Mouse (Mus musculus) common myeloid progenitor, adult 5-6 weeks (primary cell): ENCODE data around the gene Grin2b. TPM values are rescaled to one million over a fixed set of nuclear protein-coding genes. Genes with fewer than 3 reads are reported as not detected.
"Not testable (repeated sequence)": the region's sequence is repeated elsewhere in the genome, so short reads cannot be mapped to it uniquely, and the experiment has no call there.

Source experiments
- ATAC-seq: replicated peaks from 2 replicates; pipeline ENCODE4 v1.8.0; 2016; ENCODE audit warnings: low read depth, mild to moderate bottlenecking, moderate TSS enrichment, inconsistent platforms; ENCODE audit not compliant: poor library complexity, severe bottlenecking
- total RNA-seq: library from RNA; stranded (forward); fragments of 200-1000, 187-1606 nt; gene quantifications from 2 replicates; pipeline ENCODE4 v1.2.3, GENCODE M21; 2017

The Grin2b gene
- total RNA-seq, 1 experiment from 2014 or later, result not detected

DNA sequence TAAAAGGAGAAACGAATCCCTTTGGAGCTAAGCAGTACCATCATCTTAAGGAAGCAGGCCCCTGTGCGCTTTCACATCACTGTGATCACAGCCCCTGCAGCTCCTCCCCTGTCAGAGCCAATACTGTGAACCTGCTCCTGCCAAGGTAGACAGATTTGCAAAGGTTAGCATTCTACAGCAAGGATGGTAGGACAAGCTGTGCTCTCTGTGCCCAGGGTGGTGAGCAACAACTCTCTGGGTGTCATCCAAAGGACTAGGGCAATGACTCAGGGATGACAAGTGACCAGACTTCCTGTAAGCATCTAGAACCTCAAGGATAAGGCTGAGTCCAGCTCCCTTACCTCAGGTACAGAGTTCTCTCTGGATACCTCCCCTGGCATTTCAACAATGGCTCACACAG is 451.6 kb downstream of the Grin2b start:
- no peak for ATAC-seq

DNA sequence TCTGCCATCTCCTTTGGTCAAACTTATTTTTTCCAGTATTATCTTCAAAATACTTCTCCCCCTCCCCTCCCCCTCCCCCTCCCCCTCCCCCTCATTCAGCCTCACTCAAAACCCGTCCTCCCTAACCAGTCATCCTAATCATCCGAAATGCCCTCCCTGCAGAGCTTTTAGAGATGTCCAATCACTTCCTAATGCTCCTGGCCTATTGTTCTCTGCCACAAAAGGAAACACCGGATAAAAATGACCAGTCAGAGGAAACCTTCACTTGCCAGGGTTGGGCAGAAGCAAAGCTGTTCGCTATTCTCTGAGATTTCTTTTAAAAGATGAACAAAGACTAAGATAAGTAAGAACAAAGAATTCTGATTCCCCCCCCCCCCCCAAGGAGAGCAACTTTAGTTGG is 458.4 kb downstream of the Grin2b start:
- no peak for ATAC-seq

DNA sequence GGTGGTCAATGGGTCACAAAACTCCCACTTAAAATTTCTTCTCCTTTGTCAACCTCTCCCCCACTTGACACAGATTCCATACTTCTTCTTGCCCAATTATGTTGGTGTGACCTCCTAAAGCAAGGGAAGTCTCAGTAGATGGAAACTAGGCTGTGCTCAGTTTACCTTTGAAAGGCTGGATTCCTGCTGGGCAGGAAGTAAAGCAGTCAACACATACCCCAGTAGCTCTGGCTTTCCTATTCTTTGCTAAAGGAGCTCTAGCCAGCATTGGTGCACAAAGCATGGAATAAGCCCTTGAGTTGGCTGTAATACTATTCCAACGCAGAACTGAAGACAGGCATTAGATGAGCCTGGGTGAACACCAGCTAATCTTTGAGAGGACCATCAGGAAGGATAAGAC is 459.1 kb downstream of the Grin2b start:
- ATAC-seq, result no peak

DNA sequence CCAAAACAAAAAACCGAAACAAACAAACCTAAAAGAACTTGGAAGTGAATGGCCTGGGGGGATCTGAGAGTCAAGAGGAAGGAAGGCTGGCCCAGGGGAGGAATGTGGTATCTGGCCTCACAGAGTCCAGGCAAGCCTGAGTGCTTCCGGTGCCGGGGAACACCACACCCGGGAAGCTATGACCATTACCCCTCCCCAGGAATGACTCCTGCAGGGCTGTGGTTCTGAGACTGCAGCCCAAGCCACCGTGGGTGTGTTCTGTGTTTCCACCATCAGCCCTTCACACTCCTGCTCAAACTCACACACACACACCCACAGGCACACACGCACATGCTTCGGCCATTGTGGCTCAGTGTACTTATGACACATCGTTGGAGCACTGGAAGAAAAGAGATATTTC is 459.6 kb downstream of the Grin2b start:
- ATAC-seq, result no peak

DNA sequence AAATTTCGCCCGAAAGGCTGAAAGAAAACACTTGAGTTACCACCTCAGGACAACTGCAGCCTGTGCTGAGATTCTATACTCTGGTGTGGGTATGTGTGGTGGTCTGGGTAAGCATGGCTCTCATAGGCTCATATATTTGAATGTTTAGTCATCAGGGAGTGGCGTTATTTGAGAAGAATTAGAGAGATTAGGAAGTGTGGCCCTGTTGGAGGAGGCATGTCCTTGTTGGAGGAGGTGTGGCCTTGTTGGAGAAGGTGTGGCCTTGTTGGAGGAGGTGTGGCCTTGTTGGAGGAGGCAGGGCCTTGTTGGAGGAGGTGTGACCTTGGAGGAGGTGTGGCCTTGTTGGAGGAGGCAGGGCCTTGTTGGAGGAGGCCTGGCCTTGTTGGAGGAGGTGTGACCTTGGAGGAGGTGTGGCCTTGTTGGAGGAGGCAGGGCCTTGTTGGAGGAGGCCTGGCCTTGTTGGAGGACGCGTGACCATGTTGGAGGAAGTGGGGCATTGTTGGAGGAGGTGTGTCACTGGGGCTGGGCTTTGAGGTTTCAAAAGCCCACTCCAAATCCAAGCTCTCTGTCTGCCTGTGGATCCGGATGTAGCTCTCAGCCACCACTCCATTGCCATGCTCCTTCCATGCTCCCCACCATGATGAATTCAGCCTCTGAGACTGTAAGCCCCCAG is 466.3 kb downstream of the Grin2b start:
- not testable (repeated sequence) for ATAC-seq

DNA sequence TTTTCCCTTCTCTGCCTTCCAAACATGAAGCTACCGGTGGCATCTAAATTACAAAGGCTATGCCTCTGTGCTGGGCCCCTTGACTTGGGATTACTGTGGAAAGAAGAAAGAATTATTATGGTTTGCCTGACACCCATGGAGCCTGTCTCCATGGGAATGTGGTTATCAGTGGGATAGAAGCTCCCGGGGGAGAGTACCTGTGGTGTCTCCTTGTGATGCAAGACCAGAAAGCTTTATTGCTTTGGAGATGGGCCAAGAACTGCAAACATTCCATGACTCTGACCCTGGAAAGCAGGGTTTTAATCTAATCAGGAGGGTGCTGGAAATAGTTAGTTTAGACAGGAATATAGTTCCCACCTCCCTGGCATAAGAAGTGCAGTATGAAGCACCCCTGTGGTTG is 469.7 kb downstream of the Grin2b start:
- no peak for ATAC-seq

DNA sequence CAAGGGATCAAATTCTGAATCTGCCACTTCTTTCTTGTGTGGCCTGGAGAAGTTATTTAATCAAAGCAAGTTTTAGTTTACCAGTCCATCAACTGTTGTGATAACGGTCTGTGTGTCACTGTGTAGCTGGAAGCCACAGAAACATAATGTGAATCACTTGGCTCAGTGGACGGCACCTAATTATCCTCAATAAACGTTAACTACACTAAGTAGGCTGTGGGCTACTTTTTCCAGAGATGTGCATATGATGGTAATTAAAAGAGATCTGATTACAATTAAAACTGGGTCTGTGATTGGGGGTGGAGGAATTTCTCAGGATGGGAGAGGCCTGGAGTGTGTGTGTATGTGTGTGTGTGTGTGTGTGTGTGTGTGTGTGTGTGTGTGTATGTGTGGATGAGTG is 471.9 kb downstream of the Grin2b start:
- no peak for ATAC-seq

DNA sequence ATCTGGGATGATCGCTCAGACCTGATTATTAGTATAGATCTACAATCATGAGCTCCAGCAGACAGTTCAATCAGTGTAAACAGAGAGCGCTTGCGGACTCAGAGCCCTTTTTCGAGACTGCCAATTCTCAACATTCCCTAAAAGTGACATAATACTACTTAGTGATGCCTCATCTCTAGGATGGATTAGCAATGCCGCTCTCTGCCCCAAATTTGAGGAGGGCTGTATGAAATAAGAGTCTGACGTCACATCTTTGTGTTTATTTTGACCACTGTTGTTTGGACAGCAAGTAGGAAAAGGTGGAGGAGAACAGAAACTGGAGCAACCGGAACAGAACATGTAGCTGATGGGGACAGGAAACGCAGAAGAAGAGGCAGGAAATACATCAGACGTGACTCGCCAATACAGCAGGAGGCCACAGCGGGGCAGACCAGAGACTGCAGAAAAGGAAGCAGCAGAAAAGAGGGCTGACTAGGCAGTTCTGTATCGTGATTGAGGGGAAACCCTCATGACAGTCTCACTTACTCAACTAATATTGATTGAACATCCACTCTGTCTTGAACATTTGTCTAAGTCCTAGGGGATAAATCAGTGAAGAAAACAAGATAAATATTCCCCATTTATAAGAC is 472.5 kb downstream of the Grin2b start:
- ATAC-seq, result peak; percentile 54; the same call in 1 of the 2 replicates

DNA sequence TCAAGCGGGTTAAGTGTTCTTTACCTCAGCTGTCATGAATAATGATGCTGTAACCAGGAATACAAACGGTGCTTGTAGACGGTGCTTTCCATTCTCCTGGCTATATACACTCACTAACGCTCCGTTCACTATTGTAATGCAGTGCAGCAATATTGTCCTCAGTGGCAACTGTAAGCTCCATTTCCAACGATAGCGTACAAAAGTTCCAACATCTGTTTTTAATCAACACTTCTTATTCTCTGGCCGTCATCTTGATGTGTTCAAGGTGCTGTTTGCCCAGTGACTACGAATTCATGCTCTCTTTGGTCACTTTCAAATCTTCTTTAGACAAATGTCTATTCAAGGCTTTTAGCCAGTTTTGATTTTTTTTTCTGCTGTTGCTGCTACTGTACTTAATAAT is 480.8 kb downstream of the Grin2b start:
- ATAC-seq, result no peak

DNA sequence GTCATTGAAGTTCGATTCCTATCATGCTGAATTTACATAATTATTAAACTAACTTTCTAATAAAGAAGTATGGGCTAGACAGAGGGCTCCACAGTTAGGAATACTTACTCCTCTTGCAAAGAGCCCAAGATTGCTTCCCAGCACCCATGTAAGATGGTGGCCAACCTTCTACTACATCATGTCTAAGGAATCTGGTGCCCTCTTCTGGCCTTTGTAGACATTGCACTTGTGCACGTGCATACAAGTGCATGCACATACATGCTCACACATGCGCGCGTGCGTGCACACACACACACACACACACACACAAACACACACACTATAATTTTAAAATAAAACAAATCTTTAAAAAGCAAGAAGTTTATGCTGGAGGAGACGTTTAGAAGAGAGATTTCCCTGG is 481.8 kb downstream of the Grin2b start:
- no peak for ATAC-seq

DNA sequence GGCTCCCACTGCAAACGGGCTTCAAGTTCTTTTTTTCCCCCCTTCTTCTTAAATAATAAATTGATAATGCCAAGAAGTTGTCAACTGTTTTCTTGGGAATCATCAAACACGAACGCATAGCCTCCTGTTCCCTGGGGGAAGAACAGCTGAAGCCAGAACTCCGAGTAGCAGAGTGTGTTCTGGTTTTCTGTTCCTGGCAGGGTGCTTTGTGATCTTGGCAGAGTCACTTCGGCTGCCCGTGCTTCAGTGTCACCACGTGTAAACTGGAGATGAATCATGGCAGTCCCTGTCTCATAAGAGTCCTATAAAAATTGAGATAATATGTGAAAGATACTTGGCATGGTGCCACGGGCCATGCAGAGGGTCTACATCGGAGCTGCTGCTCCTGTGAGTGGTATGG is 485.4 kb downstream of the Grin2b start:
- ATAC-seq, result no peak

DNA sequence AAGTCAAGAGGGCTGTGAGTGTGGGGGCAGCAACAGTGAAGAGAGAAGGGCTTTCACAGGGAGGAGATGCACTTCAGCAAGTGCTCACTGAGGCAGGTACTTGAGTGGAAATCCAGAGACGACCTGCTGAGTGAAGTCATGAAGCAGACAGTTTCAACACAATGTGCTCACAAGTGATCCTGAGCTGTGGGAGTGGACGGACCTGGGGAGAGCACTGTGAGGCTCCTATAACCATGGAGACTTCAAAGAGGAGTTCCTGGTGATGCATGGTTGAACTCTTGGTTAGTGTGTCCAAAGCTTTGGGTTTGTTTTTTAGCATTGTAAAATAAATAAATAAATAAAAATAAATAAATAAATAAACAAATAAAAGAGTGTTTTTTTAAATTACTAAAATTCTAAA is 489.1 kb downstream of the Grin2b start:
- no peak for ATAC-seq

DNA sequence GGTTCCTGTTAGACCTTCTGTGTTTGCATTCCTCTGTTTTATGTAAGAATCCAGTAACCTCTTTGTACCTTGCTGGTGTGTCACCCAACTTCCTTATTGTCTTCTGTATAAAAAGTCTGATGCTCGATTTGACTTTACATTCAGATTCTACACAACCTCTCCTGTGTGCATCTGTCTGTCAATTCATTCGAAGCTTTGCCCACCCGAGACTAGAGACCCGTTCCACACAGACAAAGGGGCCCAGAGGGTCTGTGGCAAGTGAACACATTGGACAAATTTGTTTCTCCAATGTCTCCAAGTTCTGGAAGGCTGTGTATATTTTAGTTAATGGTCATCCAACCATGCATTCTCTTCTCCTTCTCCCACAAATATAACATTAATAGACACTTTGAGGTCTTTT is 491.9 kb downstream of the Grin2b start:
- ATAC-seq, result not testable (repeated sequence)

DNA sequence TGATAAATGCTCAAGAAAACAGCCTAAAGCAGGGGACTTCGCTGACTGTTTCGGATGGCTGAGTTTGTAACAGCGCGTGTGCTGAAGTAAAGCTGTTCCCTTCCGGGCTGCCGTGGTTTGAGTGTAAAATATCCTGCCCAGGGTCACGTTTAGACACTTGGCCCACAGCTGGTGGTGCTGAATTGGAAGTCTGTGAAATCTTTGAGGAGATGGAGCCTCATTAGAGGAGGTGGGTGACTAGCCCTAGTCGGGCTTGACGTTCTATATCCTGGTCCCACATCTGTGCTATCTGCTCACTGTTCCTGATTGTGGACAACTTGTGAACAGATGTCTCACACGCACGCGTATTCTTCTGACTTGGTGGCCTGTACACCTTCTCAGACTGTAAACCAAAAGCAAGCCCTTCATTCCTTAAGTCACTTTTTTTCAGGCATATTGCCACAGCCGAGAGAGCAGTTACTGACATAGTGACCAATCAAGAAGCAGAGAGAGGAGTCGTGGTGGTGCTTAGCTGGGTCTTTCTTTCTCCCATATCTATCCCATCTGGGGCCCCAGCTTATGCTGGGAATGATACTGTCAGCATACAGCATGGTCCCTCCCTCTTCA is 493.1 kb downstream of the Grin2b start:
- ATAC-seq, result no peak

DNA sequence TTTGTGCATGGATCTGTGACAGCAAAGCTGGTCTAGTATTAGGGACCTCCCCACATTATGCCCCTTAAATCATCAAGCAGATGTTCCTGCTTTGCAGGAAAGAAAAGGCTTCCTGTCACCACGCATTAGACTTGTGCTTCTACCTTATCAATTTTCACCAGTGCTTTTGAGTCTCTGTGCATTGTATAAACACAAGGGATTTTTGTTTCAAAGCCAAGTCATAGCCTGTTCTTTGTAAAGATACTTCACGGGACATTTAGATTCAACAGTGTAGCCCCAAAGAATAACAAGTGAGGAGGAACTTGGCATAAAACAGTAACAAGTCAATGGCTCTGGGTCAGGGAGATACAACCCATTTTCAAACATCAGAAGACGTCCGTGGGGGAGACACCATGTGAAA is 498.9 kb downstream of the Grin2b start:
- ATAC-seq, result no peak

DNA sequence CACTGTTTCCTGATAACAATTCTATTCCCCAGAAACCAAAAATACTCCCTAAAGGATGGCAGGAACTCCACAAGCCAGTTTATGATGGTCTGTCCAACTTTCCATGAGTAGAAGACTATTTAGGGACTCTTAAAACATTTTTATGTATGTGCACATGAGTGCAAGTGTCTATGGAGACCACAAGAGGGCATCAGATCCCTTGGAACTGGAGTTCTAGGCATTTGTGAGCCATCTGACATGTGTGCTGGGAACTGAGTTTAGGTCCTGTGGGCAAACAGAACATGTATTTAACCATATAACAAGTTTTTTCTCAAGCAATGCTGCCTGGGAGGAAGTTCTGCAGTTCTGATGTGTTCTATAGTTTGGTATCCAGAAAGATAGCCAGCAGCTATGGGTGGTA is 501.3 kb downstream of the Grin2b start:
- ATAC-seq, result no peak

Other genes with a start within 250 kb of the Grin2b start
- gene Gm8994, start 154.0 kb upstream of the Grin2b start, total RNA-seq, result not detected in 2 replicates
- not detected in 2 replicates for gene E330021D16Rik, start 242.1 kb upstream of the Grin2b start, total RNA-seq